Mouse (Mus musculus) bone marrow, adult 2 months (tissue): ENCODE measurements around the gene Ddx11.

Source experiments
- CTCF ChIP-seq: fragments of 200-500 bp; IDR thresholded peaks from 2 replicates; pipeline ENCODE4 v1.5.1; 2011; ENCODE audit warnings: low read length, control low read depth; ENCODE audit not compliant: control insufficient read depth, insufficient read depth
- POLR2A ChIP-seq: fragments of 200-500 bp; IDR thresholded peaks from 2 replicates; pipeline ENCODE4 v1.6.1; 2011; ENCODE audit warnings: low read depth, mild to moderate bottlenecking, control low read depth, low read length, borderline replicate concordance; ENCODE audit not compliant: control insufficient read depth

DNA sequence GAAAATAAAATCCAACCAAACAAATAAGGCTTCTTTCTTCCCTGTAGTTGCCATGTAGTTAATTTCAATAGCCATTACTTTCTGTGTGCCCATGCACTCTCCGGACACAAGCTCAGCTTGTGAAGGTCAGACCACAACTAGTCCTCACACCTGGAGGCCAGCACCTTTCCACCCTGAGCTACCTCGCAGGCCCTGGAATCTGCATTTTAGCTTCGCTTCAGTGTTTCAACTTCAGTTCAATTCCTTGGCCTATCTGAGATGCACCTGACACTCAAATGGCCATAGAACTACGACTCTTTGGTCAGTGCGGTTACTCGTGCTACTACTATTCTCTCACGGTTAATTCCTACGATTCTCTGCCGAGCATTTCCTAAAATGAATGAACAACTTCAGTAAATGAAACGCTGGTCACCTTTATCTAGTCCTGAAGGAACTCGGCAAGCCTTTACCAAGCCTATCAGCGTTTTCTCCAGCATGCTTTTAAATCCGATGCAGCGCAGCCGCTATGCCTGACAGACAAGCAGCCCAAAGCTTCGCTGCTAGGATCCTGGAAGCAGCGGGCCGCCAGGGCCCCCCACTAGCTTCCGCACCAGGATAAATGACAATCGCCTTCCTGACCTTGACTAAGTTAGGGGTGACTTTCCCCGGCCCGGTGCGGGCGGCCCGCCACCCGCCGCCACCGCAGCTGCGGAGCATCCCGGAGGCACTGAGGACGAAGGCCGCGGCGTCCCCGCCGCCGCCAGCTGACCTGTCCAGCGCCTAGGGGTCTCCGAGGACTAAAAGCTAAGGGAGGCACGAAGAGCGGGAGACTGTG, 22.5 kb upstream of the Ddx11 start:
- TF ChIP-seq CTCF (no peak), POLR2A (no peak)
